Mouse (Mus musculus): ENCODE data around the gene 3110082I17Rik. TPM values are rescaled to one million over a fixed set of nuclear protein-coding genes. Genes with fewer than 3 reads are reported as not detected.

The 3110082I17Rik gene
- total and polyA plus RNA-seq, 2 experiments from 2014 or later = 11.9 to 19.4 TPM

DNA sequence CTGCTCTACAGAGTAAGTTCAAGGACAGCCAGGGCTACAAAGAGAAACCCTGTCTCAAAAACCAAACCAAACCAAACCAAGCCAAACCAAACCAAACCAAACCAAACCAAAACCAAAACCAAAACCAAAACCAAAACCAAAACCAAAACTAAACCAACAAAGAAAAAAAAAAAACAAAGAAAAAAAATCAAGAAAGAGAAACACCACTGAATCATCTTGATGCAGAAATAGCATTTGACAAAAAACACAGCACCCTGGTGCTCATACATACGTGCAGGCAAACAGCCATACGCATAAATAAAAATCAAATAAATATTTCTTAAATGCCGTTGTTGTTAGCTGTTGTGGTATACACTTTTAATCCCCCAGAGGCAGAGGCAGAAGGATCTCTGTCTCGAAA is 149.8 kb downstream of the 3110082I17Rik start:
- no peaks in the 10 kb centered on the region for H3K4me1 ChIP-seq (ENCODE audit: insufficient read depth)
- no peak overlapping the region for H3K9ac ChIP-seq
- 90% methylated on average over 4 of the region's 4 CpGs for WGBS
- no peaks in the 10 kb centered on the region for H3K27me3 ChIP-seq (ENCODE audit: insufficient read depth, low read length)
- H3K4me2 ChIP-seq (ENCODE audit: low read depth) = no peak overlapping the region
- H3K9me3 ChIP-seq (ENCODE audit: low read length) = no peaks in the 10 kb centered on the region
- ATAC-seq (no peak), DNase-seq (no peak)
- H3K4me3 ChIP-seq (ENCODE audit: low read depth, low read length) = no peak overlapping the region
- no peak for TF ChIP-seq CTCF (IDR thresholded peaks at IDR 0.05; ENCODE audit: low read depth)
- no peaks in the 10 kb centered on the region for H3K36me3 ChIP-seq (ENCODE audit: insufficient read depth)
- H3K27ac ChIP-seq (ENCODE audit: low read depth, low read length) = no peak overlapping the region

DNA sequence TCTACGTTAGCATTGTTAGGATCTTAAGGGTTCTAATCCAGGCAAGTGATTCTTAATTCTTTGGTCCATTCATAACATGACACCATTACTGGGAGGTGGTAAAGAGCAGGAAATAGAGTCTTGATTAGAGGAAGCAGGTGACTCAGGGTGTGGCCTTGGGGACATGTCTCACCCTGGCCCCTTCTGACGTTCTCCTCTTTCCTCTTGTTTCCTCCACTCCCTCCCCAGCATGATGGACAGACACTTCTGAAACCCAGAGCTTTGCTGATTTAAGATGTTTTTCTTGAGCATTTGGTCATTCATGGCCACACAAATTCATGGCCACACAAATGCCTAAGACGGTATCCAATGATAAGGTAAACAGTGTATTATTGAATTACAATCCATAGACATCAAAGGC is 150.4 kb downstream of the 3110082I17Rik start:
- no peak overlapping the region for H3K9ac ChIP-seq
- 74% methylated on average over 3 of the region's 3 CpGs for WGBS
- H3K27me3 ChIP-seq (ENCODE audit: insufficient read depth, low read length) = no peaks in the 10 kb centered on the region
- ATAC-seq (no peak), DNase-seq (no peak)
- no peak overlapping the region for H3K4me3 ChIP-seq (ENCODE audit: low read depth, low read length)
- H3K4me2 ChIP-seq (ENCODE audit: low read depth) = no peak overlapping the region
- H3K27ac ChIP-seq (ENCODE audit: low read depth, low read length) = no peak overlapping the region
- no peaks in the 10 kb centered on the region for H3K4me1 ChIP-seq (ENCODE audit: insufficient read depth)
- no peaks in the 10 kb centered on the region for H3K9me3 ChIP-seq (ENCODE audit: low read length)
- TF ChIP-seq CTCF (IDR thresholded peaks at IDR 0.05; ENCODE audit: low read depth) = no peak
- H3K36me3 ChIP-seq (ENCODE audit: insufficient read depth) = no peaks in the 10 kb centered on the region

MicroRNA genes within 50 kb of the gene (microRNA counts, 519-probe panel; counts per million panel counts)
- not detected for microRNA mmu-miR-339-3p
- microRNA mmu-miR-339-5p = 1,423 counts per million, percentile 9 among the panel's probes with 10 or more counts

Small RNA genes lying within 50 kb of the gene (microRNA-seq; reads per million reads assigned to microRNA genes)
- 321 to 466 reads per million in 2 experiments for gene Mir339

Other genes with a start within 250 kb of the 3110082I17Rik start
- 46.2 and 48.8 TPM in 2 replicates for gene Get4, start 208.2 kb downstream of the 3110082I17Rik start, total RNA-seq (2014; rRNA removed)
- 139 and 156 TPM in 2 replicates for gene Get4, start 208.2 kb downstream of the 3110082I17Rik start, polyA plus RNA-seq (2015; fragmentation: Nextera tagmentation; extraction: Ambion mirVana)
- 188 and 200 TPM in 2 replicates for gene Adap1, start 134.9 kb downstream of the 3110082I17Rik start, total RNA-seq (2014; rRNA removed)
- 114 and 128 TPM in 2 replicates for gene Adap1, start 134.9 kb downstream of the 3110082I17Rik start, polyA plus RNA-seq (2015; fragmentation: Nextera tagmentation; extraction: Ambion mirVana)
- gene Cox19, start 109.1 kb downstream of the 3110082I17Rik start, total RNA-seq (2014; rRNA removed) = 108 and 109 TPM in 2 replicates
- gene Cox19, start 109.1 kb downstream of the 3110082I17Rik start, polyA plus RNA-seq (2015; fragmentation: Nextera tagmentation; extraction: Ambion mirVana) = 85.7 and 91.1 TPM in 2 replicates
- not detected in 2 replicates for gene Cyp2w1, start 107.9 kb downstream of the 3110082I17Rik start, total RNA-seq (2014; rRNA removed)
- not detected in 2 replicates for gene Cyp2w1, start 107.9 kb downstream of the 3110082I17Rik start, polyA plus RNA-seq (2015; fragmentation: Nextera tagmentation; extraction: Ambion mirVana)
- gene Gpr146, start 82.8 kb downstream of the 3110082I17Rik start, total RNA-seq (2014; rRNA removed) = 3.2 and 3.3 TPM in 2 replicates
- 2.4 and 2.8 TPM in 2 replicates for gene Gpr146, start 82.8 kb downstream of the 3110082I17Rik start, polyA plus RNA-seq (2015; fragmentation: Nextera tagmentation; extraction: Ambion mirVana)
- not detected in 2 replicates for gene C130050O18Rik, start 55.2 kb downstream of the 3110082I17Rik start, total RNA-seq (2014; rRNA removed)
- 0.13 TPM in 1 of 2 replicates, not detected in the other for gene C130050O18Rik, start 55.2 kb downstream of the 3110082I17Rik start, polyA plus RNA-seq (2015; fragmentation: Nextera tagmentation; extraction: Ambion mirVana)
- 6.8 and 9.1 TPM in 2 replicates for gene Gper1, start 37.4 kb downstream of the 3110082I17Rik start, total RNA-seq (2014; rRNA removed)
- 6.8 and 8.1 TPM in 2 replicates for gene Gper1, start 37.4 kb downstream of the 3110082I17Rik start, polyA plus RNA-seq (2015; fragmentation: Nextera tagmentation; extraction: Ambion mirVana)
- gene Zfand2a, start 24.0 kb upstream of the 3110082I17Rik start, total RNA-seq (2014; rRNA removed) = 50.4 and 51.7 TPM in 2 replicates
- 23.9 and 29.8 TPM in 2 replicates for gene Zfand2a, start 24.0 kb upstream of the 3110082I17Rik start, polyA plus RNA-seq (2015; fragmentation: Nextera tagmentation; extraction: Ambion mirVana)
- 3.4 and 5.8 TPM in 2 replicates for gene Uncx, start 83.0 kb upstream of the 3110082I17Rik start, total RNA-seq (2014; rRNA removed)
- gene Uncx, start 83.0 kb upstream of the 3110082I17Rik start, polyA plus RNA-seq (2015; fragmentation: Nextera tagmentation; extraction: Ambion mirVana) = 0.93 and 2.8 TPM in 2 replicates